9 mouse cellular contexts compared by ENCODE assay signal in genomic region chr11:106770195-106770974, GRCm38 (mm10). TPM values are rescaled to one million over a fixed set of nuclear protein-coding genes. Genes with fewer than 3 reads are reported as not detected.
DNase-seq lines count a peak whose midpoint lies in the region; ATAC-seq and TF ChIP-seq lines count a peak whose summit lies in the region.
"Had no signal": no experiment of that assay in that cellular context is flagged by ENCODE, and none has a peak within 500 bp of the region (broad histone marks: within the 10 kb centered on the region; RNA-seq: fewer than 3 reads in every experiment).

No protein-coding gene starts in this region.

- no peak for ATAC-seq in limb, embryonic 11.5 days (ENCODE audit: insufficient number of reproducible peaks, low FRiP score, low TSS enrichment, low read depth)
- peak; percentile 59 for ATAC-seq in common myeloid progenitor, adult 5-6 weeks (replicated peaks; ENCODE audit: low read depth, poor library complexity, severe bottlenecking)

- H3K9me3 ChIP-seq in limb, embryonic 11.5 days (ENCODE audit: control insufficient read depth, low read length), result peaks cover 3% of the 10 kb centered on the region; the same call in 1 of the 2 replicates
- H3K9me3 ChIP-seq in limb, embryonic 10.5 days (replicated peaks), result no peaks in the 10 kb centered on the region
- H3K9me3 ChIP-seq in ES-E14 (ENCODE audit: control insufficient read depth, insufficient read depth, low read depth, low read length), result no peaks in the 10 kb centered on the region

- no peaks in the 10 kb centered on the region for H3K27me3 ChIP-seq in limb, embryonic 11.5 days (ENCODE audit: control insufficient read depth, insufficient read depth, low read length)
- H3K27me3 ChIP-seq in limb, embryonic 10.5 days (ENCODE audit: low read depth, poor library complexity, severe bottlenecking), result no peaks in the 10 kb centered on the region

- no peaks in the 10 kb centered on the region for H3K4me1 ChIP-seq in limb, embryonic 11.5 days (ENCODE audit: control insufficient read depth, insufficient read depth, low read length)
- H3K4me1 ChIP-seq in limb, embryonic 10.5 days, result no peaks in the 10 kb centered on the region
- H3K4me1 ChIP-seq in ES-E14 (ENCODE audit: control insufficient read depth in 2 of 2, insufficient read depth in 2 of 2, low read length in 2 of 2, poor library complexity in 1 of 2), result no peaks in the 10 kb centered on the region
- H3K4me1 ChIP-seq in olfactory bulb, adult 2 months (ENCODE audit: control insufficient read depth, insufficient read depth, low read length), result no peaks in the 10 kb centered on the region

- TF ChIP-seq CTCF in olfactory bulb, adult 2 months (IDR thresholded peaks at IDR 0.05; ENCODE audit: insufficient read depth, low read depth, low read length), result 0 out of 2 replicates have a peak, but pooled peaks have one; percentile 18

- peak; percentile 37 for DNase-seq in limb, embryonic 11.5 days (ENCODE audit: low spot score)
- no peak for DNase-seq in limb, embryonic 10.5 days (ENCODE audit: low spot score)
- DNase-seq in ES-E14 (ENCODE audit: low read depth, low spot score), result no peak
- no peak for DNase-seq in adrenal gland, postnatal 36 days
- DNase-seq in adipocyte (ENCODE audit: low spot score), result no peak
- no peak for DNase-seq in cerebellum, postnatal 36 days

- in situ Hi-C loops in ES-E14 (cut with MboI; ENCODE audit: low sequenced_read_pairs in 2 of 2, unreplicated experiment in 2 of 2), result loop anchor here in 1 of 2 experiments (10.0 kb wide), 1 partner anchor 356 kb away; no protein-coding TSS in a partner anchor

- peaks cover 25% of the 10 kb centered on the region for H3K36me3 ChIP-seq in limb, embryonic 11.5 days (ENCODE audit: control insufficient read depth, insufficient read depth, low read length)
- H3K36me3 ChIP-seq in limb, embryonic 10.5 days, result peaks cover 96% of the 10 kb centered on the region
- peaks cover 41% of the 10 kb centered on the region for H3K36me3 ChIP-seq in ES-E14 (ENCODE audit: control insufficient read depth, insufficient read depth, low read length, poor library complexity, severe bottlenecking)

- 94% methylated on average over 9 of the region's 9 CpGs for WGBS in limb, embryonic 11.5 days
- WGBS in limb, embryonic 10.5 days, result 96% methylated on average over 9 of the region's 9 CpGs
- WGBS in olfactory bulb, adult 2 months, result 95% methylated on average over 9 of the region's 9 CpGs

- TF ChIP-seq POLR2A in olfactory bulb, adult 2 months (IDR thresholded peaks at IDR 0.05; ENCODE audit: insufficient read depth, low read depth, low read length), result no peak

- H3K9ac ChIP-seq in limb, embryonic 11.5 days (ENCODE audit: low read length), result no peak overlapping the region
- no peak overlapping the region for H3K9ac ChIP-seq in ES-E14 (ENCODE audit: insufficient read depth, low read depth, low read length, poor library complexity, severe bottlenecking)

- H3K4me3 ChIP-seq in limb, embryonic 11.5 days (ENCODE audit: low read depth, low read length), result no peak overlapping the region
- H3K4me3 ChIP-seq in limb, embryonic 10.5 days, result no peak overlapping the region
- H3K4me3 ChIP-seq in ES-E14 (ENCODE audit: insufficient read depth in 1 of 2, low read depth in 1 of 2, low read length in 2 of 2, poor library complexity in 1 of 2, severe bottlenecking in 1 of 2), result no peak overlapping the region
- H3K4me3 ChIP-seq in olfactory bulb, adult 2 months (ENCODE audit: insufficient read depth, low read depth, low read length), result no peak overlapping the region
- H3K4me3 ChIP-seq: myocyte had no signal

- H3K4me2 ChIP-seq in limb, embryonic 11.5 days (ENCODE audit: low read depth, severe bottlenecking), result no peak overlapping the region

- H3K27ac ChIP-seq in limb, embryonic 11.5 days (replicated peaks; ENCODE audit: low read depth, low read length), result no peak overlapping the region
- H3K27ac ChIP-seq in limb, embryonic 10.5 days, result no peak overlapping the region
- H3K27ac ChIP-seq in ES-E14 (ENCODE audit: insufficient read depth, low read depth, low read length, poor library complexity, severe bottlenecking), result no peak overlapping the region
- no peak overlapping the region for H3K27ac ChIP-seq in olfactory bulb, adult 2 months (ENCODE audit: insufficient read depth, low read depth, low read length)

TF ChIP-seq in ES-E14, 5 proteins besides CTCF, POLR2A, EP300 and RAD21:
- TF ChIP-seq MAFK (IDR thresholded peaks at IDR 0.05; ENCODE audit: insufficient read depth, low read depth, low read length), result no peak
- TF ChIP-seq ZC3H11A (IDR thresholded peaks at IDR 0.05; ENCODE audit: borderline replicate concordance, low read depth, low read length), result peak; percentile 63; the same call in 1 of the 2 replicates
- TF ChIP-seq ZNF384 (IDR thresholded peaks at IDR 0.05; ENCODE audit: low read depth, low read length), result 0 out of 2 replicates have a peak, but pooled peaks have one; percentile 12

RNA-seq across cellular contexts. Expression of gene Polg2, which starts 9.0 kb away (rescaled TPM):
- 11.3 and 11.4 TPM in 2 replicates for polyA plus RNA-seq in limb, embryonic 11.5 days (2014; fragmentation: Nextera tagmentation; extraction: Ambion mirVana)
- polyA plus RNA-seq in limb, embryonic 10.5 days (2016; fragmentation: Nextera tagmentation; extraction: Ambion mirVana), result 10.7 and 11.2 TPM in 2 replicates
- 8.7 and 11.4 TPM in 2 replicates for total RNA-seq in ES-E14 (2012; rRNA removed)
- 12.6 and 16.8 TPM in 2 replicates for total RNA-seq in common myeloid progenitor, adult 5-6 weeks (2017)
- polyA plus RNA-seq in olfactory bulb, adult 2 months (2012; ENCODE audit: insufficient read depth, insufficient read length, low replicate concordance, missing spikeins), result not detected in 2 replicates
- total RNA-seq in adrenal gland, postnatal 36 days (2021), result 1 to 10 TPM; 3.9 to 7.5 TPM

RNA-seq across cellular contexts. Expression of gene Ddx5, which starts 18.6 kb away (rescaled TPM):
- polyA plus RNA-seq in limb, embryonic 11.5 days (2014; fragmentation: Nextera tagmentation; extraction: Ambion mirVana), result 501 and 510 TPM in 2 replicates
- polyA plus RNA-seq in limb, embryonic 10.5 days (2016; fragmentation: Nextera tagmentation; extraction: Ambion mirVana), result 319 and 354 TPM in 2 replicates
- 300 and 403 TPM in 2 replicates for total RNA-seq in ES-E14 (2012; rRNA removed)
- total RNA-seq in common myeloid progenitor, adult 5-6 weeks (2017), result 1,468 and 1,558 TPM in 2 replicates
- 601 and 983 TPM in 2 replicates for polyA plus RNA-seq in olfactory bulb, adult 2 months (2012; ENCODE audit: insufficient read depth, insufficient read length, low replicate concordance, missing spikeins)
- 100 to 1,000 TPM; 752 to 850 TPM for total RNA-seq in adrenal gland, postnatal 36 days (2021)

RNA-seq across cellular contexts. Expression of gene Cep95, which starts 18.7 kb away (rescaled TPM):
- polyA plus RNA-seq in limb, embryonic 11.5 days (2014; fragmentation: Nextera tagmentation; extraction: Ambion mirVana), result 22.5 and 24.5 TPM in 2 replicates
- polyA plus RNA-seq in limb, embryonic 10.5 days (2016; fragmentation: Nextera tagmentation; extraction: Ambion mirVana), result 18.0 and 19.0 TPM in 2 replicates
- total RNA-seq in ES-E14 (2012; rRNA removed), result 14.1 and 15.4 TPM in 2 replicates
- 17.6 and 17.7 TPM in 2 replicates for total RNA-seq in common myeloid progenitor, adult 5-6 weeks (2017)
- not detected in 2 replicates for polyA plus RNA-seq in olfactory bulb, adult 2 months (2012; ENCODE audit: insufficient read depth, insufficient read length, low replicate concordance, missing spikeins)
- total RNA-seq in adrenal gland, postnatal 36 days (2021), result 10 to 100 TPM in 1 of 2 experiments, 1 to 10 TPM in 1; 6.5 to 10.9 TPM

RNA-seq across cellular contexts. Expression of gene Milr1, which starts 19.4 kb away (rescaled TPM):
- polyA plus RNA-seq in limb, embryonic 11.5 days (2014; fragmentation: Nextera tagmentation; extraction: Ambion mirVana), result 0.89 and 1.4 TPM in 2 replicates
- 0.67 and 1.2 TPM in 2 replicates for polyA plus RNA-seq in limb, embryonic 10.5 days (2016; fragmentation: Nextera tagmentation; extraction: Ambion mirVana)
- total RNA-seq in ES-E14 (2012; rRNA removed), result 0.58 TPM in 1 of 2 replicates, not detected in the other
- total RNA-seq in common myeloid progenitor, adult 5-6 weeks (2017), result 54.7 and 67.1 TPM in 2 replicates
- polyA plus RNA-seq in olfactory bulb, adult 2 months (2012; ENCODE audit: insufficient read depth, insufficient read length, low replicate concordance, missing spikeins), result not detected in 2 replicates
- 1 to 10 TPM; 1.7 to 2.1 TPM for total RNA-seq in adrenal gland, postnatal 36 days (2021)

RNA-seq across cellular contexts. Expression of gene Pecam1, which starts 20.0 kb away (rescaled TPM):
- polyA plus RNA-seq in limb, embryonic 11.5 days (2014; fragmentation: Nextera tagmentation; extraction: Ambion mirVana), result 24.8 and 26.0 TPM in 2 replicates
- polyA plus RNA-seq in limb, embryonic 10.5 days (2016; fragmentation: Nextera tagmentation; extraction: Ambion mirVana), result 25.9 and 28.8 TPM in 2 replicates
- total RNA-seq in ES-E14 (2012; rRNA removed), result 83.9 and 117 TPM in 2 replicates
- total RNA-seq in common myeloid progenitor, adult 5-6 weeks (2017), result 42.0 and 56.8 TPM in 2 replicates
- not detected in 2 replicates for polyA plus RNA-seq in olfactory bulb, adult 2 months (2012; ENCODE audit: insufficient read depth, insufficient read length, low replicate concordance, missing spikeins)
- total RNA-seq in adrenal gland, postnatal 36 days (2021), result 10 to 100 TPM; 71.1 to 90.8 TPM
